Mouse (Mus musculus) midbrain, embryonic 10.5 days (tissue): Measurements from ENCODE around the gene Tekt2. TPM values are rescaled to one million over a fixed set of nuclear protein-coding genes. Genes with fewer than 3 reads are reported as not detected.

Source experiments
- DNase-seq: peaks from one replicate; pipeline ENCODE4 v3.0.0-alpha.2; 2017; ENCODE audit warnings: low spot score
- H3K27ac ChIP-seq: fragments of 300-500 bp; sonication (generic); replicated peaks from 2 replicates; pipeline ENCODE4 v1.5.1; 2016; ENCODE audit warnings: mild to moderate bottlenecking
- H3K27me3 ChIP-seq: fragments of 300-500 bp; sonication (generic); 2 replicates; pipeline ENCODE4 v1.6.1; 2016; ENCODE audit warnings: low read depth, mild to moderate bottlenecking; ENCODE audit not compliant: poor library complexity, severe bottlenecking
- H3K36me3 ChIP-seq: fragments of 300-500 bp; sonication (generic); 2 replicates; pipeline ENCODE4 v1.6.1; 2016; ENCODE audit warnings: mild to moderate bottlenecking, moderate library complexity
- H3K4me1 ChIP-seq: fragments of 300-500 bp; sonication (generic); 2 replicates; pipeline ENCODE4 v1.6.1; 2016
- H3K4me3 ChIP-seq: fragments of 300-500 bp; sonication (generic); 2 replicates; pipeline ENCODE4 v1.5.1; 2016; ENCODE audit warnings: mild to moderate bottlenecking, moderate library complexity
- H3K9me3 ChIP-seq: fragments of 300-500 bp; sonication (generic); replicated peaks from 2 replicates; pipeline ENCODE4 v1.6.1; 2016; ENCODE audit warnings: mild to moderate bottlenecking
- WGBS: fragments of 180-500 bp; shearing (Covaris S2); methylation state at CpG from one replicate; pipeline ENCODE4 v1.1.7; 2016; 5-methylcytosine and 5-hydroxymethylcytosine counted together
- polyA plus RNA-seq: library from polyadenylated mRNA; unstranded; fragments of >200 nt; fragmentation: Nextera tagmentation; extraction: Ambion mirVana; gene quantifications from 2 replicates; pipeline ENCODE4 v1.2.1, GENCODE M21; 2016

Gene Tekt2
- 1.1 and 1.9 TPM in 2 replicates for polyA plus RNA-seq

DNA sequence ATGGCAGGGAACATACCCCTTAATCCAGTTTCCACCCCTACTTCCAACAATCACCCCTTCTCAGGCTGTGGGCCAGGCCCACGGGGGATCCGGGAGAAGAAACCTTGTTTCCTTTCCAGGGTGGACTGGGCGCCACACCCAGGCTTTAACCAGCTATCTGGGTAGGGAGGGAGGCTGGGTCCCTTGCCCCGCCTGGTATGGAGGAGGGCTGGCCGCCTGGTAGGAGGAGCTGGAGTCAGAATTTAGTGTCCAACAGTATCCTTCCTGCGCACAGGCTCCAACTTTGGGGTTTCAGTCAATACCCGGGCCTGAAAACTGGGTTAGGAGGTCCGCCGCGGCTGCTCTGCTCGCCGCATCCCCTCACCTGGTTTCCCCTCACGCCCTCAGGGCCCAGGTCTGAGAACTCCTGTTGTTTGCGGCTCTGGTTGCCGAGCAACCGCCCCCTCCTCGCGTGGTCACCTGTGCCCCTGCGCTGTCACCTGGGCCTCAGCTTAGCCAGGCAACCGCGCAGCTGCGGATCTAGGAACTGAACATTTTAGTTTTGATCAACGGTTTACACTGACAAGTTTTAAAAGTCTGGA is at the start of gene Tekt2:
Tekt2 (minus strand) TSS at position 408 of the 581 bp plus-strand sequence.
- Histone ChIP-seq H3K4me3 (peak within 1 kb of the TSS; percentile 12), H3K9me3 (no peaks in the 10 kb centered on the region), H3K27ac (no peak within 1 kb of the TSS), H3K36me3 (no peaks in the 10 kb centered on the region), H3K4me1 (peaks cover 28% of the 10 kb centered on the region), H3K27me3 (peaks cover 42% of the 10 kb centered on the region)
- no peak for DNase-seq
- WGBS: 8% methylated on average over 23 of the region's 23 CpGs

DNA sequence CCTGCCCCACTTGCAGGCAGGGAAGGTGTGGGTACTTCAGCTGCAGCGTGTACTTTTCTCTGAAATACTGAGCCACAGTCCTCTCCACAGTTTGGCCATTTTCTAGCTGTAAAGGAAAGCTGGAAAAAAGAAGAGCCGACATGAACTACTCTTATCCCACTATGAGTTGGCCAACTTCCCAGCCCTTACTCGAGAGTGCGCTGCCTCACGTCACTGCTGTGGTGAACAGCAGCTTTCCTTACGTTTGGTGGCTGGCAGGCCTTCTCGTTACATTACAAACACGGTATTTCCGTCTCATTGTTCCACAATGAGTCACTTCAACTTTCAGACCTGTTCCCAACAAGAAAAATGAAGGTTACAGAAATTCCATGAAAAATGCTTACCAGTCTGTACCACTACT is 46.0 kb upstream of the Tekt2 start:
- no peak for DNase-seq
- no peak overlapping the region for H3K27ac ChIP-seq
- H3K36me3 ChIP-seq: peaks cover 32% of the 10 kb centered on the region
- no peaks in the 10 kb centered on the region for H3K27me3 ChIP-seq
- H3K9me3 ChIP-seq: no peaks in the 10 kb centered on the region
- no peaks in the 10 kb centered on the region for H3K4me1 ChIP-seq
- no peak overlapping the region for H3K4me3 ChIP-seq
- 95% methylated on average over 9 of the region's 9 CpGs for WGBS

DNA sequence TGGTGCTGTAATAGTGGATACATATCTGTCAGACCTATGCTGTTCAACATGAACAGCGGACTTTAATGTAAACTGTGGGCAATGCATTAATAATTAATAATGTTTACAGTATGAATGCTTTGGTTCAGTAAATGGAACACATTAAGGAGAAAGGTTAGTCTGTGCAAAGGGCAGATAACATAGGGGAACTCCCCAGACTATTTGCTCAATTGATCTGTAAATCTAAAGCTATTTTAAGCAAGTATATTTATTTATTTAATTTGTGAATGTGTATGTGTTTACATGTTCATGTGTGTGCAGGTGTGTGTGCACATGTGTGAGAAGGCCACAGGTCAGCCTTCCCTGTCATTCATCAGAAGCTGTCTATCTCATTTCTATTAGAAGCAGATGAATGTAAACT is 34.6 kb upstream of the Tekt2 start:
- Histone ChIP-seq H3K4me3 (no peak overlapping the region), H3K9me3 (0 out of 2 replicates have a peak, but pooled peaks cover 3% of the 10 kb centered on the region), H3K36me3 (peaks cover 75% of the 10 kb centered on the region), H3K4me1 (no peaks in the 10 kb centered on the region), H3K27ac (no peak overlapping the region), H3K27me3 (no peaks in the 10 kb centered on the region)
- DNase-seq: no peak
- 98% methylated on average over 1 of the region's 1 CpGs for WGBS

DNA sequence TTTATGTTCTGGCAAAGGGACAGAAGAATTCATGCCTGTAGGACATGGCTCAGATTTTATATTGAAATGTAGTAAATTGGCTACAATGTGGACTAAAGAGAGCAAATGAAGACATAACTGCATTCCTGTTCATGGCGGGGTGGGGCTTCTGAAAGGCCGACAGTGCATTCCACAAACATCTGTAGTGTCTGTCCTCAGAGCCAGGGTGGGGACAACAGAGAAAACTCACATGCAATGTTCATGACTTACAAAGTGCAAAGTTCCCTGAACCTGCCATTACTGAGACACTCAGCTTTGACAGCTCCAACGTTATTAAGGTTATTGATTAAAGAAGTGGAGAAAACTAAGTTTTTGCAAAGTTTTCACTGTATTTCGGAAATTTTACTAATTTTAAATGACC is 18.0 kb upstream of the Tekt2 start:
- Histone ChIP-seq H3K27ac (no peak overlapping the region), H3K36me3 (peaks cover 34% of the 10 kb centered on the region), H3K27me3 (no peaks in the 10 kb centered on the region), H3K4me1 (peaks cover 5% of the 10 kb centered on the region; the same call in 1 of the 2 replicates), H3K9me3 (no peaks in the 10 kb centered on the region), H3K4me3 (no peak overlapping the region)
- no peak for DNase-seq
- WGBS: 85% methylated on average over 4 of the region's 4 CpGs

DNA sequence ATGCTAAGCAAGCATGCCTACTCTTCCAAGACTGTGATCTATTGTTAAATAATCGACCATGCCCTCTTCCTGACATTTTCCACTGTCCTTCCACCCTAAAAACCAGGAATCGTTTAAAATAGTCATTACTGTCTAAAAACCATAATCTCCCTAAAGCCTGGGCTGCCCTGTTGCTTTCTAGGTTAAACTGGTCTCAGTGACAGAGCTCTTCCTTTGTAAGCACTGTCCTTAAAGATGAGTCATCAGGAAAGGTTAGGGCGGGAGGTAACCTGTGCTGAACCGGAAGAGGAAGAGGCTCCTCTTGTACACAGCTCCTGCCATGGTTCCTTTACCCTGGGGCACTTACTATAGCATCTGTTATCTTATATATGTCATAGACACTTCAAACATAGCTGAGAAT is 14.0 kb upstream of the Tekt2 start:
- H3K36me3 ChIP-seq: 0 out of 2 replicates have a peak, but pooled peaks cover 5% of the 10 kb centered on the region
- no peaks in the 10 kb centered on the region for H3K27me3 ChIP-seq
- peaks cover 12% of the 10 kb centered on the region for H3K4me1 ChIP-seq
- H3K27ac ChIP-seq: no peak overlapping the region
- H3K4me3 ChIP-seq: no peak overlapping the region
- DNase-seq: no peak
- 61% methylated on average over 4 of the region's 4 CpGs for WGBS
- no peaks in the 10 kb centered on the region for H3K9me3 ChIP-seq

DNA sequence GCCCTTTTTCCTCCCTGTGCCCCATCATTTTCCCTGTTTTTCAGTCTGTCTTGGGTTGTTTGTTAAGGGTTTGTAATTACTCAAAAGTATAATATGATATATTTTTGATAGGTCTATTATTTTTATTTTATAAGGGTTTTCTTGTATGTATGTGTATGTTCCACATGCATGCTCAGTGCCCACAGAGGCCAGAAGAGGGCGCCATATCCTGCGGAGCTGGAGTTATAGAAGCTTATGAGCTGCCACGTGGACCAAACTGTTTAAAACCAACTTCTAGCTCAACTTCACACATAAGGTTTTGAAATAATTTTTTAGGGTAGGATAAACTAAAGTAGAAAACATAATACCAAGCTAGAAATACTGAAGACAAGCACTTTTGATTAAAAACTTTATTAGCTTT is 6.9 kb upstream of the Tekt2 start:
- no peaks in the 10 kb centered on the region for H3K9me3 ChIP-seq
- WGBS: 56% methylated on average over 3 of the region's 3 CpGs

DNA sequence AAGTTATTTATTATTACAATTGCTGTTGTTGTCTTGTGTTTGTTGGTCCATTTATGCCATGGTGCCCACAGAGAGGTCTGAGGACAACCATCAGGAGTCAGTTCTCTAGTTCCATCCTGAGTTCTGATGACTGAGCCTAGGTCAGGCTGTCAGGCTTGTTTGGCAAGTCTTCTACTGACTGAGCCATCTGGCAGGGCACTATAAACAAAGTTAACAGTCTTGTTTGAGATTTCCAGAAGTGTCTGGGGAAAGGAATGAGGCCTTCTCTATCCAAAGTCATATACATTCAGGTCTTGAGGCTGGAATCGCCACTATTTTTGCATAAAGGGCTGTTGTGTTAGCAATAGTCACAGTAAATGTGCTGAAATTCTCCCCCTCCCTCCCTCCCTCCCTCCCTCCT is 6.3 kb upstream of the Tekt2 start:
- Histone ChIP-seq H3K4me3 (no peak overlapping the region), H3K9me3 (no peaks in the 10 kb centered on the region), H3K27me3 (no peaks in the 10 kb centered on the region), H3K27ac (no peak overlapping the region), H3K4me1 (peaks cover 7% of the 10 kb centered on the region), H3K36me3 (no peaks in the 10 kb centered on the region)
- 75% methylated on average over 1 of the region's 1 CpGs for WGBS
- no peak for DNase-seq

More for the DNA sequence above, 6.9 kb upstream of the Tekt2 start:
- DNase-seq: no peak
- Histone ChIP-seq H3K4me1 (peaks cover 7% of the 10 kb centered on the region), H3K27me3 (no peaks in the 10 kb centered on the region), H3K36me3 (no peaks in the 10 kb centered on the region), H3K27ac (no peak overlapping the region), H3K4me3 (no peak overlapping the region)

DNA sequence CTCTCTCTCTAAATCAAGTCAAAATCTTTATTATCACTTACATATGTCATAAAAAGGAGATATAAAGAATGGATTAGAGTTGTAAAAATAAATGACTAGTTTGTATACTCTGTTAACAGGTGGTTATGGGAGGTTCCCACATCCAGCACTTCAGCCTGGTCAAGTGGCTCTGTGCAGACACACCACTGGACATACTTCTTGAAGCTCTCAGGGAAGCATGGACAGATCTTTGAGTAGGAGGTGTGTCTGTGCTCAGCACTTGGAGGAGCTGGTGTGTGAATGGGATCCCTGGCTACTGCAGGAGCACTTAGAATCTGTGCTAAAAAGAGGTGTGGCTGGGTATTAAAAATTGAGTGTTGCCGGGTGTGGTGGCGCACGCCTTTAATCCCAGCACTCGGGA is 4.8 kb upstream of the Tekt2 start:
- Histone ChIP-seq H3K4me1 (peaks cover 3% of the 10 kb centered on the region), H3K9me3 (no peaks in the 10 kb centered on the region), H3K36me3 (no peaks in the 10 kb centered on the region), H3K27me3 (peaks cover 11% of the 10 kb centered on the region), H3K27ac (no peak overlapping the region), H3K4me3 (no peak overlapping the region)
- 85% methylated on average over 4 of the region's 4 CpGs for WGBS
- DNase-seq: no peak

DNA sequence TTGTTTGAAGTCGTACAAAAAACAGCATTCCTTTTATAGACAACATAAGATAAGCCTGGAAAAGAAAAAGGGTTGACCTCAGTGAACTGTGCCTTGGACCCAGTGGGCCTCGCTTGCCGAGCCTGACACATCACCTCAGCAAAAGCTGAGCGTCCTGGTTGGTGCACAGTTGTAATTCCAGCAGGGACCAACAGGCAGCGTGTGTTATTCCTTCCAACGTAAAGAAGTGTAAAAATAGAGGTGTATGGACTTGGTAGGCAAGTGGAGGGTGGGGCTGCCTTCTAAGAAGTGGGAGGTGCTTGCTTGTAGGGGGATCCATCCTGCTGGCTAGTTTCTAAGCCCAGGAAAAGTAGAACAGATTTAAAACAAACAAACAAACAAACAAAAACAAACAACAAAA is 548 bp upstream of the Tekt2 start:
- WGBS: 27% methylated on average over 6 of the region's 6 CpGs
- Histone ChIP-seq H3K4me1 (peaks cover 21% of the 10 kb centered on the region), H3K27ac (no peak overlapping the region), H3K4me3 (no peak overlapping the region), H3K9me3 (no peaks in the 10 kb centered on the region), H3K36me3 (no peaks in the 10 kb centered on the region), H3K27me3 (peaks cover 42% of the 10 kb centered on the region)
- DNase-seq: no peak

DNA sequence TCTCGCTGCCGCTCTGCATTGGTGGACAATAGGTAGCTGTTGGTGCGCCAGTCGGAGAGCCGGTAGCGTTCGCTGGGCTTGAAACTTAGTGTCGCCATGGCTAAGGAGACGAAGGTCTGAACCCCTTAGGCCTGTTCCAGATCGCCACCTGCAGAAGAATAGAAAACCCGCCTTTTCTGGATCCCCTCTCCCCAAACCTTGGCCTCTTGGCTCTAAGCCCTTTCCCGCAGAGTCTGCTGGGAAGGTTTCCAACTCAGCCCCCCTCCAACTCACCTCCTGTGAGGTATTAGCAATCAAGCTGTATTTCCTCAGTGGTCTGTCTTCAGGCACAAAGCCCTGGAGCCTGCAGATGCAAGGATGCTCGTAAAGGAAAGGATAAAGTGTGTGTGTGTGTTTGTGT is 627 bp downstream of the Tekt2 start:
- Histone ChIP-seq H3K27me3 (peaks cover 42% of the 10 kb centered on the region), H3K4me1 (peaks cover 33% of the 10 kb centered on the region), H3K36me3 (peaks cover 2% of the 10 kb centered on the region; the same call in 1 of the 2 replicates), H3K9me3 (no peaks in the 10 kb centered on the region), H3K27ac (no peak overlapping the region), H3K4me3 (no peak overlapping the region)
- DNase-seq: no peak
- 29% methylated on average over 13 of the region's 13 CpGs for WGBS

DNA sequence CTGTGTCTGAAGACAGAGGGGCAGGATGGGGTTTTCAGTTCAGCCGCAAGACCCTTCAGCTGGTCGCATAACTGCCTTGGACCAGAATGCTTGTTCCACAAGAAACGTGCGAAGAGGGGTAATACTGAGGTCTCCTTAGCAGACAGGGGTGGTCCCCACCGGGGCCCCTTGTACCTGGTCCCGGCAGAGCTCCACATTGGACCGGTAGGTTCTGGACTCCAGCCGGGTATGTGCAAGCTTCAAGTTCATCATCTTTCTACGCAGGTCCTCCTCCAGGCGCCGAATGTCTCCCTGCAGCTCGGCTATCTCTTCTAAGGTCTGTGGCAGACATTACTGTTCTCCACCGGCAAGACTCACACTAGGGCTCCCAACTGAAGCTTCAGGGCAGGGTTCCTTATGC is 2.8 kb downstream of the Tekt2 start:
- no peak for DNase-seq
- WGBS: 96% methylated on average over 13 of the region's 13 CpGs
- H3K4me3 ChIP-seq: no peak overlapping the region

DNA sequence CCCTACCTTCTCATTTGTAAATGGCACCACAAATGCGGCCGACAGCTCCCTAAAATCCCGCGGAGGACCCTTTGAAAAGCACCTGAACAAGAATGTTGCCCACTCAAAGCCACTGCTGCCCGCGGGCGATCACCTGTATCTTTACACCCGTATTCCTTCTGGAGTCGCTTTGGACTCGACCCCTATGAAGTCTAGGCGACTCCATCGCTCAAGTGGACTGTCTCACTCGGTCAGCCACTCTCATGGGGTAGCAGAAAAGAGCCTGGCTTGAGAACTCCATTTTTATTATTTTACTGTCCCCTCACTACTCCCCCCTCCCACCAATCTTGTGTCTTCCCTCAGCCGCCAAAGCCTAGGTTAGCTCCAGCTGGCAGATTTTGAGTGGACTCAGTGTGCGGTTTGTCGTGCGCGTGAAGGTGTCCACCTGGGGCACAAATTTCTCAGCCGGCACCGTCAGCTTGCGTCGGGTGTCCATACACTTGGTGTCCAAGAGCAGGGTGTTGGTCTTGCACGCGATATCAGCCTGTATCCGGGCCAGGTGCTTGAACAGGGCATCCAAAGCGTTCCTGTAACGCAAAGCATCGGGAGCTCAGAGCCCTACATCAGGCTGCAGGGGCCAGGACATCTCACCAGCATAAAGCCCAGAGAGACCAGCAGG is 3.5 kb downstream of the Tekt2 start:
- Histone ChIP-seq H3K4me3 (peak overlapping the region; percentile 91), H3K4me1 (peaks cover 34% of the 10 kb centered on the region), H3K9me3 (no peaks in the 10 kb centered on the region), H3K36me3 (peaks cover 29% of the 10 kb centered on the region), H3K27me3 (peaks cover 42% of the 10 kb centered on the region), H3K27ac (peak overlapping the region; percentile 93)
- no peak for DNase-seq
- WGBS: 53% methylated on average over 28 of the region's 28 CpGs

More for the DNA sequence above, 2.8 kb downstream of the Tekt2 start:
- H3K9me3 ChIP-seq: no peaks in the 10 kb centered on the region
- peaks cover 34% of the 10 kb centered on the region for H3K4me1 ChIP-seq
- no peak overlapping the region for H3K27ac ChIP-seq
- H3K36me3 ChIP-seq: peaks cover 23% of the 10 kb centered on the region
- peaks cover 42% of the 10 kb centered on the region for H3K27me3 ChIP-seq

DNA sequence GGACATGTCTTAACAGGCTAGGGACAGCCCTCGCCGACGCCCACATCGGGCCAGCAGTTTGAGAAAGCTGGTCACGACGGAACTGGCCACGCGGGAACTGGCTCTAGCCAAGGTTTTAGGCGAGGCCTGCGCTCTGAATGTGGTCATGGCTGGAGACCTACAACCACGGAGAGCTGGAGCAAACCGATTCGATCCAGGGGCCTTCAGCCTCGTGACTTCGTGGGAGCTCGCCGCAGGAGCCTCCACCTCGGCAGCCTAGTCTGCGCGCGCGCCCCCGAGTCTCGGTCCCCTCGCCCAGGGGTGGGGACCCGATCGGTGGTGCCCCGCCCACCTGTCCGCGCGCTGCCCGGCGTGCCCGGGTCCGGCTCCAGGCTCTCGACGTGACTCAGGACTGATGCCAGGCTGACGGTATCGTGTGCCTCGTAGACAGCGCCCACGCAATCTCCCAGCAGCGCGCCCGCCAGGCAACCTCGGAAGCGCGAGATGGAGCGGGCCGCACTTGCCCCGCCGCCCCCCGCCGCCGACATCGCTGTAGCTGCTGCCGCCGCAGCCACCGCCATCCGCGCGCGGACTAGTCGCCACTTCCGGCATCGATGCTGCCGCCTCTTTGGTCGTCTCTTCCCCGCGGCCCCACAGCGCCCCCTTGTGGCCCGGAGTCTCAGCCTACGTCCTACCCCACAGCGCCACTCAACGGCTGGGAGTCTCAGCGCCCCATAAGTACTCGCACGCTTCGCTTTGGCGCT is 4.2 kb downstream of the Tekt2 start, which contains the start of gene Adprhl2:
Adprhl2 (minus strand) TSS at position 593 of the 743 bp plus-strand sequence.
- peaks cover 40% of the 10 kb centered on the region for H3K27me3 ChIP-seq
- peak; percentile 98 for DNase-seq
- peak within 1 kb of the TSS; percentile 93 for H3K27ac ChIP-seq
- peaks cover 36% of the 10 kb centered on the region for H3K36me3 ChIP-seq
- H3K4me1 ChIP-seq: peaks cover 34% of the 10 kb centered on the region
- 1% methylated on average over 80 of the region's 80 CpGs for WGBS
- peak within 1 kb of the TSS; percentile 91 for H3K4me3 ChIP-seq
- no peaks in the 10 kb centered on the region for H3K9me3 ChIP-seq
